Mouse (Mus musculus) monocyte, adult 5-6 weeks (primary cell): ENCODE data around the gene Ctrl. TPM values are rescaled to one million over a fixed set of nuclear protein-coding genes. Genes with fewer than 3 reads are reported as not detected.

ENCODE experiments used
- ATAC-seq: fragments of 153-309, 156-312 bp; replicated peaks from 2 replicates; pipeline ENCODE4 v1.8.0; 2017; ENCODE audit warnings: mild to moderate bottlenecking; ENCODE audit not compliant: low TSS enrichment, insufficient number of reproducible peaks, severe bottlenecking, poor library complexity, low FRiP score
- total RNA-seq: library from RNA; stranded (forward); fragments of 200-1000, 200-491, 200-594 nt; gene quantifications from 3 replicates; pipeline ENCODE4 v1.2.3, GENCODE M21; 2017

The Ctrl gene
- total RNA-seq, 1 experiment from 2014 or later: not detected

DNA sequence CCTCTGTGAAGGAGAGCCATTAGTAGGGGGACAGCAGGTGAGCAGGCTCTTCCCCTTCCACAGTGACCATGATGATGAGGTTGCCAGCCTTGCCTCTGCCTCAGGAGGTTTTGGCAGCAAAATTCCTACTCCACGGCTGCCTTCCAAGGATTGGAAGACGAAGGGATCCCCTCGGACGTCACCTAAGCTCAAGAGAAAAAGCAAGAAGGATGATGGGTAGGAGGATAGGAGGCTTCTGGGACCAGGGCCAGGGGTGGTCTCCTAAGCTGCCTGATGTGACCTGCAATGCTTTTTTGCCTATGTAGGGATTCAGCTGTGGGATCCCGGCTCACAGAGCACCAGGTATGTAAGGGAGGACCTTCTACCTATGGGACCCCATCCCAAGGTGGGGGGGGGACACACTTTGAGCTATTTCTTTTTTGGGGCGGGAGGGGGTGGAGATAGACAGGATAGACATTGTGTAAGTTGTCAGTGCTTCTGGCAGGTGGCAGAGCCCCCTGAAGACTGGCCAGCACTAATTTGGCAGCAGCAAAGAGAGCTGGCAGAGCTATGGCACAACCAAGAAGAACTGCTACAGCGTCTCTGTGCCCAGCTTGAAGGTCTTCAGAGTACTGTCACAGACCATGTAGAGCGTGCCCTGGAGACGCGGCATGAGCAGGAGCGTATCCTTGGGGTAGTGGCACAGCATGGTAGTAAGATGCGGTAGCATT is 43.8 kb downstream of the Ctrl start:
- no peak for ATAC-seq

Other genes with a start within 250 kb of the Ctrl start
- 1.7 to 3.9 TPM (median 2.4 TPM) in 3 replicates for gene Carmil2, start 247.6 kb downstream of the Ctrl start, total RNA-seq
- 8.7 to 25.2 TPM (median 9.7 TPM) in 3 replicates for gene Acd, start 232.8 kb downstream of the Ctrl start, total RNA-seq
- 21.3 to 28.7 TPM (median 21.4 TPM) in 3 replicates for gene Pard6a, start 232.7 kb downstream of the Ctrl start, total RNA-seq
- gene 4933405L10Rik, start 226.2 kb downstream of the Ctrl start, total RNA-seq: not detected in 3 replicates
- gene Enkd1, start 225.7 kb downstream of the Ctrl start, total RNA-seq: 0.43 to 1.6 TPM in 2 of 3 replicates, not detected in the other
- gene Gfod2, start 175.2 kb downstream of the Ctrl start, total RNA-seq: 0.21 to 2.7 TPM in 2 of 3 replicates, not detected in the other
- 11.8 to 19.7 TPM (median 13.0 TPM) in 3 replicates for gene Ranbp10, start 106.5 kb downstream of the Ctrl start, total RNA-seq
- 0.19 TPM in 1 of 3 replicates, not detected in the others for gene Tsnaxip1, start 106.1 kb downstream of the Ctrl start, total RNA-seq
- gene Cenpt, start 80.6 kb downstream of the Ctrl start, total RNA-seq: 3.6 to 7.3 TPM (median 5.4 TPM) in 3 replicates
- 12.3 to 21.2 TPM (median 20.9 TPM) in 3 replicates for gene Thap11, start 78.7 kb downstream of the Ctrl start, total RNA-seq
- 20.2 to 38.8 TPM (median 28.6 TPM) in 3 replicates for gene Nutf2, start 73.3 kb downstream of the Ctrl start, total RNA-seq
- 29.2 to 48.9 TPM (median 46.8 TPM) in 3 replicates for gene Edc4, start 53.0 kb downstream of the Ctrl start, total RNA-seq
- gene Nrn1l, start 40.3 kb downstream of the Ctrl start, total RNA-seq: 3.6 TPM in 1 of 3 replicates, not detected in the others
- gene Pskh1, start 33.4 kb downstream of the Ctrl start, total RNA-seq: 11.4 to 15.3 TPM (median 11.6 TPM) in 3 replicates
- 98.5 to 154 TPM (median 99.0 TPM) in 3 replicates for gene Psmb10, start 4.6 kb upstream of the Ctrl start, total RNA-seq
- not detected in 3 replicates for gene Lcat, start 9.5 kb upstream of the Ctrl start, total RNA-seq
- 2.7 to 13.5 TPM (median 8.1 TPM) in 3 replicates for gene Slc12a4, start 32.2 kb upstream of the Ctrl start, total RNA-seq
- 0.96 to 1.7 TPM (median 0.97 TPM) in 3 replicates for gene Dpep3, start 45.6 kb upstream of the Ctrl start, total RNA-seq
- gene Dus2, start 57.5 kb upstream of the Ctrl start, total RNA-seq: 4.4 to 16.1 TPM (median 14.3 TPM) in 3 replicates
- 1.2 to 2.1 TPM (median 1.3 TPM) in 3 replicates for gene Dpep2nb, start 72.1 kb upstream of the Ctrl start, total RNA-seq
- 25.7 to 34.8 TPM (median 33.9 TPM) in 3 replicates for gene Ddx28, start 78.0 kb upstream of the Ctrl start, total RNA-seq
- 69.7 to 114 TPM (median 95.6 TPM) in 3 replicates for gene Nfatc3, start 125.0 kb upstream of the Ctrl start, total RNA-seq
- gene Esrp2, start 203.1 kb upstream of the Ctrl start, total RNA-seq: not detected in 3 replicates
- gene Pla2g15, start 216.5 kb upstream of the Ctrl start, total RNA-seq: 7.7 to 8.6 TPM (median 8.2 TPM) in 3 replicates
- 11.1 to 13.3 TPM (median 13.1 TPM) in 3 replicates for gene Slc7a6, start 235.0 kb upstream of the Ctrl start, total RNA-seq